Mouse (Mus musculus) cerebellum, adult 2 months (tissue): Measurements from ENCODE around the gene Aqr.

Experiments
- CTCF ChIP-seq: fragments of 200-500 bp; IDR thresholded peaks from 2 replicates; pipeline ENCODE4 v1.5.1; 2011; ENCODE audit warnings: low read depth, mild to moderate bottlenecking, control low read depth, low read length, moderate library complexity, borderline replicate concordance; ENCODE audit not compliant: insufficient read depth
- POLR2A ChIP-seq: fragments of 200-500 bp; IDR thresholded peaks from 2 replicates; pipeline ENCODE4 v1.6.1; 2011; ENCODE audit warnings: low read length, control low read depth, borderline replicate concordance; ENCODE audit not compliant: insufficient read depth

- TF ChIP-seq CTCF (no peak), POLR2A (no peak)
Observed at GRCm38 (mm10) chr2:114201574-114201973, 14.8 kb upstream of the Aqr start.
